Mouse (Mus musculus) embryo, embryonic 10 days (tissue): ENCODE results near the gene Atp5h.

Experiments
- DNase-seq: peaks from one replicate; pipeline ENCODE4 v3.0.0-alpha.2; 2015; ENCODE audit warnings: low spot score

Gene Atp5h

GRCm38 (mm10) chr11:115437571-115438122 is 17.9 kb upstream of the Atp5h start:
- DNase-seq, result no peak

DNA sequence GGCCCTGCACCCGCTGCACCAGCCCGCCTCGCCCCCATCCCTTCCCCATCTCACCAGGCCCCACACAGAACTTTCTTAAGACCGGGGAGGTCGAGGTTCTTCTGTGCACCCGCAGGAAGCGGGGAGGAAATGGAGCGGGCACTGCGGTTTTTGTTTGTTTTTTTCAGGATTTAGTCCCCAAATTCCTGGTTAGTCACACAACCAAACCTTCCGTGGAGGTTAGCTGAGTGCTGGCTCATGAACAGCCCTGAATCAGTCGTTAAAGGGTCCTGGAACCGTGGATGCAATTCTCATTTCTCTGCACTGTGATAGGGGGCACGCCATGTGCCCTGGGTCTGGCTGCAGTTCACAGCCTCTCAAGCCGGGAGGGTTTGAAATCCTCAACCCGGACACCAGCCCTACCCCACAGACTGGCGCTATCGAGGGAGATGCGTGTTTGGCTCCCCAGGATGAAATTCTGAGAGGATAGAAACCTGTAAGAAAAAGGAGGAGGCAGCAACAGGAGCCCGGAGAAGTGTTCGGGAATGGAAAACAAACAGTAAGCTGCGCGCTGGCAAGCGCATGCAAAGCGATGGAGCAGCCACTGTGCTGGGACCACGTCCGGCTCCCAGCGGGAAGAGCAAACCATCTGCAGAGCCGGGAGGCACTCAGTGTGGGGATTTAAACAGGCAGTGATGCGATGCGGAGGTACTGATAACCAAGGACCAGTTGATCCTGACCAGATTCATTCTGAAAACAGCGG is 16.0 kb upstream of the Atp5h start:
- peak; percentile 72 for DNase-seq

- no peak for DNase-seq
Observed at GRCm38 (mm10) chr11:115433342-115433741, 13.6 kb upstream of the Atp5h start.

DNA sequence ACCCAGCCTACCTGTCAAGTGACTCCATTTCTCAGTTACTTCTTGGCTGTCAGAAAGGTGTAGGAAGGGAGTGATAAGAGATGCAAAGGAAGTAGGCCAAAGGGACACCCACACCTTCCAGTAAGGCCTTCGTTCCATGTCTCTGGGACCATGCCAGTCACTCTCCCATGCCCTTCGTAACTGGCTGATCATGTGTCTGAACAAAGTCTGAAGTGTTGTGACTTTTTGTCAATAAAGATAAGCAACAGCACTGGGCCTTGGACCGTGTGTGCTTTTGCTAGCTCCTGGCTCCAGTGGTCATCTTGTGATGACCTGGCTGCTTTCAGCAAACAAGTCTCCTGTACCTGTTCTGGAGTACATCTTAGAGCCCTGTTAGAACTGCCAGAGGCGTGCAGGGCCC is 13.1 kb upstream of the Atp5h start:
- no peak for DNase-seq

- DNase-seq, result no peak
Observed at GRCm38 (mm10) chr11:115430561-115430960, 10.8 kb upstream of the Atp5h start.

DNA sequence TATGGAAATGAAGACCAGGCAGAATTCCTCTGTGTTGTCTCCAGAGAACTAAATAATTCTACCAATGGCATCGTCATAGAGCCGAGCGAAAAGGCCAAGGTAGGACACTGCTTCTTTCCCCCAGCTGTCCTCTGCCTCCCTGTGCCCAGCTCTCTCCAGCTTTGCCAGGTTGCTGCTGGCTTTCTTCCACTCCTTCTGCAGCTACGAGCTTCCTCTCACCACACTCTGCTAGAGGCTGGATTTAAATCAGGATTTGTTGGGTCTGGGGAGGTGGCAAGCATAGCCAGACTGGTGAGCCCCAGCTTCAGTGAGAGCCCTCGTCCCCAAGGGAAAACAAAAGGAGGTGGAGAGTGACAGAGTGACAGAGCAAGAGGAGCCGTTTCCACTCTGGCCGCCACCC is 9.5 kb upstream of the Atp5h start:
- DNase-seq, result no peak

GRCm38 (mm10) chr11:115427482-115428331 is 7.9 kb upstream of the Atp5h start:
- DNase-seq, result peak; percentile 94

- no peak for DNase-seq
Observed at GRCm38 (mm10) chr11:115425671-115426070, 5.9 kb upstream of the Atp5h start.

GRCm38 (mm10) chr11:115424666-115425065 is 4.9 kb upstream of the Atp5h start:
- no peak for DNase-seq

DNA sequence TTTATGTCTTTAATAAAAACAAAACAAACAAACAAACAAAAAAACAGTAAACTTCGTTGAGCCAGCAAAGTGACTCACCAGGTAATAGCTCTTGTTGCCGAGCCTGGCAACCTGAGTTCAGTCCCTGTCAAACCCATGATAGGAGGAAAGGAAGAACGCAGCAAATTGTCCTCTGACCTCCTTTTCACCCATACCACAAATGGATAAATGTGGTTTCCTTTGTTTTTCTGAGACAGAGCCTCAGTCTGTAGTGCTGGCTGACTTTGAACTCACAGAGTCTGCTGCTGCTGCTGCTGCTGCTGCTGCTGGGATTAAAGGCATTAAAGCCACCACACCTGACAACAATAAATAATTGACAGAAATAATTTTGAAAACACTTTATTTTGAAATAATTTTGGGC is 3.3 kb upstream of the Atp5h start:
- DNase-seq, result no peak

- DNase-seq, result no peak
Observed at GRCm38 (mm10) chr11:115421972-115422371, 2.2 kb upstream of the Atp5h start.

- no peak for DNase-seq
Observed at GRCm38 (mm10) chr11:115421328-115421727, 1.6 kb upstream of the Atp5h start.

DNA sequence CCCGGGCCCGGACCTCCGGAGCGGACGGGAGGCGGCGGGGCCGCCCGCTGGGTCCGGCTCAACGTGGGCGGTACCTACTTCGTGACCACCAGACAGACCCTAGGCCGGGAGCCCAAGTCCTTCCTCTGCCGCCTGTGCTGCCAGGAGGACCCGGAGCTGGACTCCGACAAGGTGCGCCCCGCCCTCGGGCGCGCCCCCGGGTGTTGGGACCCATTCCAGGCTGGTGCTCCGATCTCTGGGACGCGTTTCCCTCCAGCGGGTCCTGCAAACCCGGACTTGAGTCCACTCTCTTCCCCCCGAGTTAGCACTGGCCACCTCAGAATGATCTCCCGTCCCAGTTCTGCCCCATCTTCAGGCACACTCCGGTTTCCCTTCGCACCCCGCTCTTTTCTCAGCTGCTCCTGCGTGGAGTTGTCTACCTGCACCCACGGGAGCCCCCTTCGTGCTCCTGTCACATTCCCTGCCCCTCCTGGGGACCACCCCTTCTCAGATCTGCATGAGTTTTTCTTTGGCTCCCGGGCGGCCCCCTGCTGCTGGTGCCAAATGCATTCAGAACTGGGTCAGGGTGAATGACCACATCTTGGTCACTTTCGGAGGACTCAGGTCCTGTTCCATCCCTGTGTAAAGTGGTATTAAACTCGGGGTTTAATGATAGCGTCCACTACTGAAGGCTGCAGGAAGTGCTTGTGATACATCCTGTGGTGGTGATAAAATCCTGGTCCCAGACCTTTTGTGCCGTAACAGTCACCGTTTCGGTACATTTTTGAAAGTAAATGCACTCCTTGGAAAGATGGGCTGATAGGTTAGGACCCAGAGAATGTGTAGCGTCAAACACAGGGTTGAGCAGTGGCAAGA is 801 bp upstream of the Atp5h start:
- peak; percentile 54 for DNase-seq

- peak; percentile 42 for DNase-seq
Observed at GRCm38 (mm10) chr11:115409556-115409955, 10.2 kb downstream of the Atp5h start.

GRCm38 (mm10) chr11:115408266-115408920 is 11.4 kb downstream of the Atp5h start:
- DNase-seq, result no peak

- no peak for DNase-seq
Observed at GRCm38 (mm10) chr11:115406858-115407401, 12.8 kb downstream of the Atp5h start.

- DNase-seq, result no peak
Observed at GRCm38 (mm10) chr11:115405723-115406122, 14.0 kb downstream of the Atp5h start.

GRCm38 (mm10) chr11:115403338-115404124 is 16.2 kb downstream of the Atp5h start, which contains the start of gene Mrpl58:
Mrpl58 (plus strand) TSS chr11:115403752.
- DNase-seq, result peak; percentile 91

DNA sequence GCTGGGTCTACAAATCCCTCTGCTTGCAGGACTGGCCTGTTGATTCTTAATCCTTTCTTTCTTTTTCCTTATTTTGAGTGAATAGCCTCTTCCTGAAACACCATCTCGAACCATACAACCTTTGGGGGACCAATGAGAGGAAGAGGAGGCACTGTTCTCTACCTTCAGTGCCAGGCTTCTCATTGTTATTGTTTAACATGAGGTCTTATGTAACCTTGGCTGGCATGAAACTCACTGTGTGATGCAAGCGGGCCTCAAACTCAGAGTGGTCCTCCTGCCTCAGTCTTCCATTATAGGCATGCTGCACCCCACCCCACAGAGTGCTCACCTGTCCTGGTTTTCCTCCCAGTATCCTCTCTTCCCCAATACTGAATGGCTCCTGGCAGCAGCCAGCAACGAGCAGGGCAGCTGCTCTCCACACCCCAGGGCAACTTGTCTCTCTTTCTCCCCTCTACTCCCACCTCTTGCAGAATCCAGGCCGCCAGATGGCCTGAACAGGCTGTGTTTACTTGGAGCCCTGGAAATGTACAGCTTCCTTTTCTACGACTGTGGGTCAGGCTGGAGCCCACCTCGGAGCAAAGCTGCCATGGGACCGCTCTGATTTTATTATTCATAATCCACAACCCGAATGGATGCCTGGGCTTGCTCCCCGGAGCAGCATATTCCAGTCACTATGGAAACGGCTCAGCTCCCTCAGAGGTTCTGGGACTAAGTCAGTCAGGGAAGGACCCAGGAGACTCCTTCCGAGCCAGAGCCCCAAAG is 19.0 kb downstream of the Atp5h start:
- no peak for DNase-seq

- no peak for DNase-seq
Observed at GRCm38 (mm10) chr11:115400126-115400525, 19.6 kb downstream of the Atp5h start.
